13 mouse cellular contexts compared by ENCODE assay signal in the genomic region with DNA sequence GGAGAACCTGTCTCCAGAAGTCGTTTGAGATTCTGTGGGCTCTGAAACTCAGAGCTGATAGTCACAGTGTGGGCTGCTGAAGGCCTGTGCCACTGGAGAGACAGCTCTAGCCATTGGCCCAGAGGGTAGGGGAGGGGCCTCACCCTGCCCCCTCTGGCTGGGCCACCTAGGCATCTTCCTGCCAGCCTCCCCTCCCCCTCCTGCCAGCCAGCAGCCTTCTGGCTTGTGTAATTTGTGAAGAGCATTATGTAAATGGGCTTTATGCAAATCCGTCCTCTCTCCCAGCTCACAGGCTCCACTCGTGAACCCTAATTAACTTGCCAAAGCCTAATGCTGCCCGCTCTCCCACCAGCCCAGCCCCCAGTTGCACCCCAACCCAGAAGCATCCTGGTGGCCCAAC.
A peak's percentile ranks its signal among the peaks of the same experiment; 100 is the strongest.
DNase-seq lines count a peak whose midpoint lies in the region; ATAC-seq lines count a peak whose summit lies in the region.
"Had no signal": no experiment of that assay in that cellular context is flagged by ENCODE, and none has a peak within 500 bp of the region (broad histone marks: within the 10 kb centered on the region; RNA-seq: fewer than 3 reads in every experiment).

No protein-coding gene starts in this region.

- WGBS in hindbrain, embryonic 14.5 days: 17% methylated on average over 4 of the region's 4 CpGs
- 18% methylated on average over 4 of the region's 4 CpGs for WGBS in midbrain, embryonic 15.5 days

- H3K9ac ChIP-seq in hindbrain, embryonic 14.5 days: no peak overlapping the region
- H3K9ac ChIP-seq in midbrain, embryonic 15.5 days: no peak overlapping the region
- H3K9ac ChIP-seq: liver, postnatal 0 days had no signal

- no peaks in the 10 kb centered on the region for H3K27me3 ChIP-seq in hindbrain, embryonic 14.5 days (ENCODE audit: control insufficient read depth, insufficient read depth, low read length)
- no peaks in the 10 kb centered on the region for H3K27me3 ChIP-seq in midbrain, embryonic 15.5 days (replicated peaks)

- H3K27ac ChIP-seq in hindbrain, embryonic 14.5 days: peak overlapping the region; percentile 67; the same call in 1 of the 2 replicates
- H3K27ac ChIP-seq in midbrain, embryonic 15.5 days: peak overlapping the region; percentile 80

- H3K36me3 ChIP-seq in hindbrain, embryonic 14.5 days (replicated peaks; ENCODE audit: control insufficient read depth, insufficient read depth): no peaks in the 10 kb centered on the region
- H3K36me3 ChIP-seq in midbrain, embryonic 15.5 days (replicated peaks): no peaks in the 10 kb centered on the region

- intact Hi-C loops in gastrocnemius, postnatal 36 days (cut with DNase I): no loop called here

- no peak overlapping the region for H3K4me3 ChIP-seq in hindbrain, embryonic 14.5 days (replicated peaks; ENCODE audit: low read length)
- no peak overlapping the region for H3K4me3 ChIP-seq in midbrain, embryonic 15.5 days
- H3K4me3 ChIP-seq: erythroblast, embryonic 14.5 days had no signal

- ATAC-seq in hindbrain, embryonic 14.5 days (ENCODE audit: low FRiP score): peak; percentile 83
- ATAC-seq in midbrain, embryonic 15.5 days (replicated peaks): peak; percentile 69
- ATAC-seq: liver, postnatal 0 days had no signal

- peaks cover 25% of the 10 kb centered on the region for H3K4me1 ChIP-seq in hindbrain, embryonic 14.5 days (replicated peaks; ENCODE audit: control insufficient read depth, insufficient read depth, low read length)
- peaks cover 31% of the 10 kb centered on the region for H3K4me1 ChIP-seq in midbrain, embryonic 15.5 days

- H3K4me2 ChIP-seq in hindbrain, embryonic 14.5 days (replicated peaks): no peak overlapping the region
- H3K4me2 ChIP-seq in midbrain, embryonic 15.5 days: no peak overlapping the region

- DNase-seq in retina, adult 2 months (ENCODE audit: low read depth, low spot score): peak; percentile 36
- DNase-seq in retina, embryonic 14.5 days (ENCODE audit: low spot score): no peak
- DNase-seq in hindbrain, embryonic 14.5 days (ENCODE audit: low spot score): peak; percentile 52
- no peak for DNase-seq in urinary bladder, adult 18-20 months (ENCODE audit: low spot score in 2 of 2)
- no peak for DNase-seq in testis, postnatal 10 days (ENCODE audit: low spot score)
- no peak for DNase-seq in gastrocnemius, postnatal 36 days
- no peak for DNase-seq in adrenal gland, postnatal 36 days
- DNase-seq: cerebellum, postnatal 36 days; heart, postnatal 10 days; kidney, adult 9 months; liver, postnatal 0 days had no signal

- H3K9me3 ChIP-seq in hindbrain, embryonic 14.5 days (ENCODE audit: control insufficient read depth, low read length): no peaks in the 10 kb centered on the region
- H3K9me3 ChIP-seq in midbrain, embryonic 15.5 days: no peaks in the 10 kb centered on the region

Comparison
In these comparisons a context has a peak if more than half of its experiments do, and no peak if none do; other contexts are left out.
1. DNase-seq: peak in retina, adult 2 months (single experiment) and hindbrain, embryonic 14.5 days (single experiment); none in retina, embryonic 14.5 days (single experiment), urinary bladder, adult 18-20 months (0 of 2), testis, postnatal 10 days (single experiment), gastrocnemius, postnatal 36 days (0 of 2) and adrenal gland, postnatal 36 days (0 of 2).